Mouse (Mus musculus): ENCODE measurements around the gene Zfp322a. TPM values are rescaled to one million over a fixed set of nuclear protein-coding genes. Genes with fewer than 3 reads are reported as not detected.

Zfp322a gene
- 0.01 TPM in 2 replicates for polyA plus RNA-seq (2012)

GRCm38 (mm10) chr13:23368583-23369420 is at the start of gene Zfp322a:
Gene Zfp322a, minus strand, starts transcription at chr13:23369208.
- Histone ChIP-seq H3K4me3 (replicated peaks) (peak within 1 kb of the TSS; percentile 85), H3K27me3 (ENCODE audit: control insufficient read depth) (no peaks in the 10 kb centered on the region), H3K4me1 (ENCODE audit: control insufficient read depth) (peaks cover 44% of the 10 kb centered on the region), H3K9me3 (ENCODE audit: control insufficient read depth, low read length) (no peaks in the 10 kb centered on the region), H3K36me3 (ENCODE audit: control insufficient read depth) (peaks cover 25% of the 10 kb centered on the region)
- no peak for TF ChIP-seq TAL1 (IDR thresholded peaks at IDR 0.05; ENCODE audit: low read length)
- TF ChIP-seq GATA1 (IDR thresholded peaks at IDR 0.05; ENCODE audit: low read length), result no peak

GRCm38 (mm10) chr13:23412630-23413521 is 43.9 kb upstream of the Zfp322a start:
- peaks cover 48% of the 10 kb centered on the region for H3K27me3 ChIP-seq (ENCODE audit: control insufficient read depth)
- H3K36me3 ChIP-seq (ENCODE audit: control insufficient read depth), result peaks cover 10% of the 10 kb centered on the region
- no peak for TF ChIP-seq TAL1 (IDR thresholded peaks at IDR 0.05; ENCODE audit: low read length)
- no peak for TF ChIP-seq GATA1 (IDR thresholded peaks at IDR 0.05; ENCODE audit: low read length)
- no peaks in the 10 kb centered on the region for H3K9me3 ChIP-seq (ENCODE audit: control insufficient read depth, low read length)
- H3K4me3 ChIP-seq (replicated peaks), result peak overlapping the region; percentile 55
- peaks cover 25% of the 10 kb centered on the region for H3K4me1 ChIP-seq (ENCODE audit: control insufficient read depth)

DNA sequence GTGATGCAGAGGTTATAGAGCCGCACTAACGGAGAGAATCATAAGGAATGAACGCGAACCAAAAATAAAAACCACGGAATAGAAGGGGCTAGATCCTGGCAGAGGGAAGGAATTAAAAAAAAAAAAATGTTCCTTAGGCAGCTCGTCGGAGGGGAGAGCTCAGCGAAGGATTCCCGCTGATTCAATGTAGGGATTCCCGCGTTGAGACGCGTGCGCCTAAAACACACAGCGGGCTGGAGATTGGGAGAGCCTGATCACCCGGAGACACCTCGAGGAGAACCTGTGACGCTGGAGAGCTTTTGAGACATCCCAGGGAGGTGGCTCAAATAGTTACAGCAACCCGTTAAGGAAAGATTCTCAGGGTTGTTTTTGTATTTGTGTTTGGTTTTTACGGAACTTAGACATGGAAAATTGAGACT is 43.2 kb upstream of the Zfp322a start:
- Histone ChIP-seq H3K36me3 (ENCODE audit: control insufficient read depth) (peaks cover 7% of the 10 kb centered on the region), H3K27me3 (ENCODE audit: control insufficient read depth) (peaks cover 54% of the 10 kb centered on the region), H3K9me3 (ENCODE audit: control insufficient read depth, low read length) (no peaks in the 10 kb centered on the region), H3K4me3 (replicated peaks) (peak overlapping the region; percentile 55), H3K4me1 (ENCODE audit: control insufficient read depth) (peaks cover 25% of the 10 kb centered on the region)
- TF ChIP-seq TAL1 (IDR thresholded peaks at IDR 0.05; ENCODE audit: low read length) (no peak), GATA1 (IDR thresholded peaks at IDR 0.05; ENCODE audit: low read length) (no peak)

DNA sequence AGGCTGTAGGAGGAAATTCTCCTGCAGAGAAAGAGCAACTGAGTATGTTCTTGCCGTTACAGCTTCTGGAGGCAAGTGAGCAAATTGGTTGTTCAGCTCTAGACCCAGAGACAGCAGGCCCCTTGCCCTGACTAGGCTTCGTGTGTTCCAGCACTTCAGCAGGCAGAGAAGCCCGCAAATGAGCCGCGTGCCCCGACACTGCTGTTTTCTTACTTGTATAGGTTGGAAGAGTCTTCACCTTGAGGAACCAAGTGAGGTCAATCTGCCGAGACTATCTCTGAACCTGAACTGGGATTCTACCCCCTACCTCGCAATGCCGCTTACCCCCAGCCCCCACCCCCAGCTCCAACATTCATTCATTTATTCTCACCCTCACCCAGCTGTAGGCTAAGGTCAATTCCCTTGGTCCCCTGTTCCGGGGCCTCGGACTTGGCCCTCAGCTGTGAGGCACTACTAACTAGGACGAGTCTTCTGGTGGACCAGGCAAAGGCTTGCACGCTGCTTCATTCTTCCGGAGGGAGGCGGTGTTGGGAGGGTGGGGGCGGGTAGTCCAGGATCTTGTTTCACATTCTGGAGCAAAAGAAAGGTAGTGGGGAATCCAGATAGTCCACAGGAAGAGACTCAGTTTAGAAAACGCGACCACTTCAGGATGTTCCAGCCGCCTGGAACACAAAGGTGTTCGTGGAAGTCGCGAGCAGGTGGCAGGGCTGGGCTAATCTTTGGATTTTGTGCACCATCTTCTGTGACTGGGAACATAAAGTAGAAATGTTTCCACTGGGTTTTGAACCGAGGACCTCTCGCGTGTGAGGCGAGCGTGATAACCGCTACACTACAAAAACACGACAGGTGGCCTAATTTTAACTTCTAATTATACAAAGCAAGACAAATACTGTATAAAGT is 42.6 kb upstream of the Zfp322a start:
- TF ChIP-seq TAL1 (IDR thresholded peaks at IDR 0.05; ENCODE audit: low read length) (no peak), GATA1 (IDR thresholded peaks at IDR 0.05; ENCODE audit: low read length) (no peak)
- Histone ChIP-seq H3K9me3 (ENCODE audit: control insufficient read depth, low read length) (no peaks in the 10 kb centered on the region), H3K27me3 (ENCODE audit: control insufficient read depth) (peaks cover 58% of the 10 kb centered on the region), H3K4me3 (replicated peaks) (peak overlapping the region; percentile 55), H3K36me3 (ENCODE audit: control insufficient read depth) (peaks cover 2% of the 10 kb centered on the region), H3K4me1 (ENCODE audit: control insufficient read depth) (peaks cover 25% of the 10 kb centered on the region)

DNA sequence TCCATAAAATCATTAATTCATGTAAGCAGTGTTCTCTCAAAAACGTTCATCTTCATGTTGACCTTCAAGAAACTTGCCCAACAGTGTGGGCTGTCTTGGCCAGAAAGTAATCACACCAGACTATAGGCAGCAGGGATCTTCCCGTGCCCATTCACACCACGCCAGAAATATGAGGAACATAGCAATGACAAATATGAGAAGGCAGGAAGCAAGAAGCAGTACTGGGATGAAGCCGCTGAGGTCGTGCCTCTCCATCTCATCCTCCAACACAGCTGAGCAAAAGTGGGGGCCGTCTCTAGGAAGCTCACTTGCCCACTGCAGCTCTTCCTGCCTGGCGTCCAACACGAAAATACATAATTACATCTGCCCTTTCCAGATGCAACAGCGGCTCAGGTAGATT is 41.6 kb upstream of the Zfp322a start:
- H3K36me3 ChIP-seq (ENCODE audit: control insufficient read depth), result no peaks in the 10 kb centered on the region
- peaks cover 63% of the 10 kb centered on the region for H3K27me3 ChIP-seq (ENCODE audit: control insufficient read depth)
- TF ChIP-seq TAL1 (IDR thresholded peaks at IDR 0.05; ENCODE audit: low read length), result no peak
- TF ChIP-seq GATA1 (IDR thresholded peaks at IDR 0.05; ENCODE audit: low read length), result no peak
- H3K4me1 ChIP-seq (ENCODE audit: control insufficient read depth), result peaks cover 25% of the 10 kb centered on the region
- H3K9me3 ChIP-seq (ENCODE audit: control insufficient read depth, low read length), result no peaks in the 10 kb centered on the region
- H3K4me3 ChIP-seq (replicated peaks), result no peak overlapping the region

DNA sequence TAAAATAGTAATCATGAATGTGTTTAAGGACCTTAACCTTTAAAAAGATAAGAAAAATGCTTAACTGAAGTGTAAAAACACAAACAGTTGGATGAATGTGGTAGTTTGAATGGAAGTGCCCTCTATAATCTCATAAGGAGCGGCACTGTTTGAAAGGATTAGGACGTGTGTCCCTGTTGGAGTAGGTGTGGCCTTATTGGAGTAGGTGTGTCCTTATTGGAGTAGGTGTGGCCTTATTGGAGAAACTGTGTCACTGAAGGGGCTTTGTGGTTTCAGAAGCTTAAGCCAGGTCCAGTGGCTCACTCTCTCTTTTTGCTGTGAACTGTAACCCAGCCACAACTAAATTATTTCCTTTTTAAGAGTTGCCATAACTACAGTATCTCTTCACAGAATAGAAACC is 33.6 kb upstream of the Zfp322a start:
- H3K4me1 ChIP-seq (ENCODE audit: control insufficient read depth), result peaks cover 24% of the 10 kb centered on the region
- no peak for TF ChIP-seq TAL1 (IDR thresholded peaks at IDR 0.05; ENCODE audit: low read length)
- no peaks in the 10 kb centered on the region for H3K36me3 ChIP-seq (ENCODE audit: control insufficient read depth)
- peak overlapping the region; percentile 62 for H3K4me3 ChIP-seq (replicated peaks)
- no peaks in the 10 kb centered on the region for H3K9me3 ChIP-seq (ENCODE audit: control insufficient read depth, low read length)
- H3K27me3 ChIP-seq (ENCODE audit: control insufficient read depth), result peaks cover 34% of the 10 kb centered on the region

DNA sequence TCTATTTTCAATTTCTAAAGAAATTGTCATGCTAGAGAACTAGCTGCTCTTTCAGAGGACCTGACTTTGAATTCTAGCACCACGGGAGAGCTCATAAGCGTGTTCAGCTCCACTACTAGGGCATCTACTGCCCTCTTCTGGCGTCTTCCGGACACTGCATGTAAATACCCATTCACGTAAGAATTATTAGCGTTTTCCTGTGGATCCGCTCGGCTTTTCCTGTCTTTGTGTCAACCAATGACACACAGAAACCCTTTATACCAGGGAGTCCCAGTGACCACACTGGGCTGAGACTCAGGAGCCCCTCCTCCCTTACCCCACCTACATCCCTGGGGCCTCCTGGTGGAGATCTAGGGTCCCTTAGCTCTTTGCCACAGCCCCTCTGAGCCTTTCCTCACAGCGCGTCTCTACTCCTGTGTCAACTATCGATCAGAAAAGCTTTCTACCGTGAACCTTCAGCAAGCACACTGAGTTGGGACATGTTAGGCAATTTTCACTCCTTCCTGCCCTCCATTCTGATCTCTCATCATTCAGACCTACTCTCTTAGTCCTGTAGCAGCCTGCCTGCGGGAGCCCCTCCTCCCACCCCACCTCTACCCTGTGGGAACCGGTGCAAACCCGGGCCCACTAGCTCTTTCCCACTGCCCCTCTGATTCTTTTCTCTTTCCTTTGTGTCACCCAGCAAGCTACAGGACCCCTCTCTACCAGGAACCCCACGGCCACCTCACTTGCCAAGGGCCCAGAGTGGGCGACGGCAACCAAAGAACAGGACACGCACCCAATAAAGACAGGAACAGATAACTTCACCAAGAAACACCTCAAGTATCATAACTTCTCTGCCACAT is 32.9 kb upstream of the Zfp322a start:
- H3K9me3 ChIP-seq (ENCODE audit: control insufficient read depth, low read length), result no peaks in the 10 kb centered on the region
- peaks cover 26% of the 10 kb centered on the region for H3K4me1 ChIP-seq (ENCODE audit: control insufficient read depth)
- peak overlapping the region; percentile 62 for H3K4me3 ChIP-seq (replicated peaks)
- TF ChIP-seq GATA1 (IDR thresholded peaks at IDR 0.05; ENCODE audit: low read length) (no peak), TAL1 (IDR thresholded peaks at IDR 0.05; ENCODE audit: low read length) (no peak)
- no peaks in the 10 kb centered on the region for H3K36me3 ChIP-seq (ENCODE audit: control insufficient read depth)
- H3K27me3 ChIP-seq (ENCODE audit: control insufficient read depth), result peaks cover 34% of the 10 kb centered on the region
